Mouse (Mus musculus) spleen, postnatal 0 days (tissue): ENCODE data around the gene Rptor. TPM values are rescaled to one million over a fixed set of nuclear protein-coding genes. Genes with fewer than 3 reads are reported as not detected.

Experiments used
- polyA plus RNA-seq: library from polyadenylated mRNA; unstranded; fragments of >200 nt; fragmentation: Nextera tagmentation; extraction: Ambion mirVana; gene quantifications from 2 replicates; pipeline ENCODE4 v1.2.1, GENCODE M21; 2015

Gene Rptor
- 6.1 and 6.3 TPM in 2 replicates for polyA plus RNA-seq

GRCm38 (mm10) chr11:119602763-119603526 lies at the start of gene Rptor:
TSS of gene Rptor (plus strand) at chr11:119602905.

GRCm38 (mm10) chr11:119913291-119913934 lies 310.7 kb downstream of the Rptor start, which contains the start of gene Chmp6:
TSS of gene Chmp6 (plus strand) at chr11:119913441.

GRCm38 (mm10) chr11:119942727-119943427 lies 340.2 kb downstream of the Rptor start, which contains the start of gene Baiap2:
TSS of gene Baiap2 (plus strand) at chr11:119942763.

Other genes starting within 250 kb of the Rptor start
- gene Sgsh, start 247.4 kb upstream of the Rptor start, polyA plus RNA-seq: 7.0 and 7.8 TPM in 2 replicates
- gene Slc26a11, start 247.3 kb upstream of the Rptor start, polyA plus RNA-seq: 3.8 and 4.5 TPM in 2 replicates
- gene Rnf213, start 209.8 kb upstream of the Rptor start, polyA plus RNA-seq: 15.1 and 20.5 TPM in 2 replicates
- 8.5 and 8.7 TPM in 2 replicates for gene Endov, start 111.6 kb upstream of the Rptor start, polyA plus RNA-seq
- 0.05 TPM in 1 of 2 replicates, not detected in the other for gene Nptx1, start 55.2 kb upstream of the Rptor start, polyA plus RNA-seq